13 mouse cellular contexts compared by ENCODE assay signal in the genomic region with DNA sequence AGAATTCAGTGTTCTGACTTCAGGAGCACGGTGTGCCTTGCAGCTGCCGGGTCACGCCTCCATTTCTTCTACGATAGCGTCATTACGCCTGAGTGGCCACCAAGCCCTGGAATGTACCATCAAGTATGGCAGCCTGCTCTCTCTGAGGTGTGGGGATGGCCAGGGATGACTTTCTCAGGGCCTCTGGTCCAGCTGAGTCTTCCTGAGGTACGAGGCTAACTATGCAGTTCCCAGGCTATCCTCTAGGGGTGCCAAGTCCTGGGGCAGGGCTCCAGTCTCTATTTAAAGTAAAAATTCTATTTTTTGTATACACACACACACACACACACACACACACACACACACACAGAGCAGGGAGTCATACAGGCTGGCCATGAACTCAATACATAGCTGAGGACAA. TPM values are rescaled to one million over a fixed set of nuclear protein-coding genes. Genes with fewer than 3 reads are reported as not detected.
DNase-seq lines count a peak whose midpoint lies in the region; ATAC-seq and TF ChIP-seq lines count a peak whose summit lies in the region.
"Had no signal": no experiment of that assay in that cellular context is flagged by ENCODE, and none has a peak within 500 bp of the region (broad histone marks: within the 10 kb centered on the region; RNA-seq: fewer than 3 reads in every experiment).

No protein-coding gene starts in this region.

- WGBS in intestine, embryonic 14.5 days: 72% methylated on average over 7 of the region's 7 CpGs
- WGBS in intestine, embryonic 16.5 days: 77% methylated on average over 7 of the region's 7 CpGs
- WGBS in thymus, adult 2 months: 88% methylated on average over 7 of the region's 7 CpGs
- 68% methylated on average over 7 of the region's 7 CpGs for WGBS in embryonic facial prominence, embryonic 11.5 days
- WGBS in stomach, postnatal 0 days: 66% methylated on average over 7 of the region's 7 CpGs

- H3K36me3 ChIP-seq in intestine, embryonic 14.5 days (ENCODE audit: control insufficient read depth, insufficient read depth, low read length): peaks cover 9% of the 10 kb centered on the region
- H3K36me3 ChIP-seq in intestine, embryonic 16.5 days (ENCODE audit: control insufficient read depth, insufficient read depth, low read length): 0 out of 2 replicates have a peak, but pooled peaks cover 2% of the 10 kb centered on the region
- H3K36me3 ChIP-seq in thymus, adult 2 months (ENCODE audit: control insufficient read depth, insufficient read depth, low read length): no peaks in the 10 kb centered on the region
- no peaks in the 10 kb centered on the region for H3K36me3 ChIP-seq in embryonic facial prominence, embryonic 11.5 days (replicated peaks; ENCODE audit: control insufficient read depth, insufficient read depth, low read depth, low read length)
- H3K36me3 ChIP-seq in stomach, postnatal 0 days (ENCODE audit: control insufficient read depth, insufficient read depth, low read length): 0 out of 2 replicates have a peak, but pooled peaks cover 2% of the 10 kb centered on the region
- H3K36me3 ChIP-seq: lung, embryonic 15.5 days had no signal

- no peak overlapping the region for H3K9ac ChIP-seq in intestine, embryonic 14.5 days (ENCODE audit: low read length)
- H3K9ac ChIP-seq in intestine, embryonic 16.5 days (ENCODE audit: low read depth, low read length): no peak overlapping the region
- H3K9ac ChIP-seq in embryonic facial prominence, embryonic 11.5 days (replicated peaks; ENCODE audit: low read length): no peak overlapping the region
- H3K9ac ChIP-seq in stomach, postnatal 0 days (ENCODE audit: low read length): no peak overlapping the region
- H3K9ac ChIP-seq: lung, embryonic 15.5 days had no signal

- no peak for TF ChIP-seq EP300 in stomach, postnatal 0 days (optimal IDR thresholded peaks at IDR 0.05)

- no peak for DNase-seq in intestine, embryonic 14.5 days (ENCODE audit: low spot score)
- no peak for DNase-seq in thymus, adult 2 months
- no peak for DNase-seq in thymus, adult 18-20 months
- peak; percentile 52 for DNase-seq in embryonic facial prominence, embryonic 11.5 days (ENCODE audit: low spot score)
- DNase-seq in stomach, postnatal 0 days (ENCODE audit: low spot score): no peak
- no peak for DNase-seq in left cerebral cortex, postnatal 4 days
- DNase-seq in right cerebral cortex, adult 18-20 months: no peak
- DNase-seq: cerebellum, adult 11 months; kidney, adult 18-20 months; right cerebral cortex, postnatal 4 days had no signal

- peak; percentile 38; the same call in 1 of the 2 replicates for TF ChIP-seq CTCF in thymus, adult 2 months (IDR thresholded peaks at IDR 0.05; ENCODE audit: borderline replicate concordance, control insufficient read depth, extremely low read depth, insufficient read depth, low read length, poor library complexity)
- peak; percentile 67 for TF ChIP-seq CTCF in stomach, postnatal 0 days (IDR thresholded peaks at IDR 0.05; ENCODE audit: low read depth)

- no peak overlapping the region for H3K27ac ChIP-seq in intestine, embryonic 14.5 days (ENCODE audit: low read depth)
- H3K27ac ChIP-seq in intestine, embryonic 16.5 days (ENCODE audit: low read length): no peak overlapping the region
- H3K27ac ChIP-seq in thymus, adult 2 months (ENCODE audit: control insufficient read depth, insufficient read depth, low read length): no peak overlapping the region
- no peak overlapping the region for H3K27ac ChIP-seq in embryonic facial prominence, embryonic 11.5 days (replicated peaks; ENCODE audit: low read depth, low read length)
- no peak overlapping the region for H3K27ac ChIP-seq in stomach, postnatal 0 days (replicated peaks)
- H3K27ac ChIP-seq: lung, embryonic 15.5 days had no signal

- no peak for TF ChIP-seq POLR2A in thymus, adult 2 months (IDR thresholded peaks at IDR 0.05; ENCODE audit: control insufficient read depth, extremely low read depth, insufficient read depth, low read length, poor library complexity)

- H3K4me2 ChIP-seq in intestine, embryonic 14.5 days (ENCODE audit: low read length): no peak overlapping the region
- no peak overlapping the region for H3K4me2 ChIP-seq in intestine, embryonic 16.5 days (ENCODE audit: low read depth, low read length)
- H3K4me2 ChIP-seq in embryonic facial prominence, embryonic 11.5 days (ENCODE audit: low read depth, low read length): no peak overlapping the region
- no peak overlapping the region for H3K4me2 ChIP-seq in stomach, postnatal 0 days (replicated peaks; ENCODE audit: low read depth)
- H3K4me2 ChIP-seq: lung, embryonic 15.5 days had no signal

- no peak overlapping the region for H3K4me3 ChIP-seq in intestine, embryonic 14.5 days (ENCODE audit: low read depth, low read length)
- H3K4me3 ChIP-seq in intestine, embryonic 16.5 days (ENCODE audit: low read length): no peak overlapping the region
- H3K4me3 ChIP-seq in thymus, adult 2 months (ENCODE audit: control insufficient read depth, insufficient read depth, low read length): no peak overlapping the region
- no peak overlapping the region for H3K4me3 ChIP-seq in embryonic facial prominence, embryonic 11.5 days (ENCODE audit: low read depth, low read length)
- no peak overlapping the region for H3K4me3 ChIP-seq in stomach, postnatal 0 days (ENCODE audit: low read depth, low read length)
- H3K4me3 ChIP-seq: lung, embryonic 15.5 days had no signal

- H3K27me3 ChIP-seq in intestine, embryonic 14.5 days (replicated peaks; ENCODE audit: control insufficient read depth, insufficient read depth, low read length): no peaks in the 10 kb centered on the region
- H3K27me3 ChIP-seq in intestine, embryonic 16.5 days (replicated peaks; ENCODE audit: control insufficient read depth, insufficient read depth, low read length): no peaks in the 10 kb centered on the region
- no peaks in the 10 kb centered on the region for H3K27me3 ChIP-seq in thymus, adult 2 months (ENCODE audit: control insufficient read depth, insufficient read depth, low read length)
- no peaks in the 10 kb centered on the region for H3K27me3 ChIP-seq in embryonic facial prominence, embryonic 11.5 days (ENCODE audit: control insufficient read depth, insufficient read depth, low read length)
- no peaks in the 10 kb centered on the region for H3K27me3 ChIP-seq in stomach, postnatal 0 days (ENCODE audit: control insufficient read depth, insufficient read depth, low read length)
- H3K27me3 ChIP-seq: lung, embryonic 15.5 days had no signal

- ATAC-seq in intestine, embryonic 14.5 days (replicated peaks; ENCODE audit: low FRiP score, low TSS enrichment, low read depth): 0 out of 2 replicates have a peak, but pooled peaks have one; percentile 29
- no peak for ATAC-seq in intestine, embryonic 16.5 days
- ATAC-seq in embryonic facial prominence, embryonic 11.5 days (replicated peaks; ENCODE audit: insufficient number of reproducible peaks, low FRiP score, low TSS enrichment, low read depth): no peak
- peak; percentile 28; the same call in 1 of the 2 replicates for ATAC-seq in stomach, postnatal 0 days (ENCODE audit: low FRiP score, low TSS enrichment)
- ATAC-seq: forebrain, embryonic 14.5 days had no signal

- H3K4me1 ChIP-seq in intestine, embryonic 14.5 days (replicated peaks; ENCODE audit: control insufficient read depth, insufficient read depth, low read length): no peaks in the 10 kb centered on the region
- no peaks in the 10 kb centered on the region for H3K4me1 ChIP-seq in intestine, embryonic 16.5 days (ENCODE audit: control insufficient read depth, insufficient read depth, low read length)
- peaks cover 9% of the 10 kb centered on the region; the same call in 1 of the 2 replicates for H3K4me1 ChIP-seq in thymus, adult 2 months (replicated peaks; ENCODE audit: control insufficient read depth, insufficient read depth, low read length)
- H3K4me1 ChIP-seq in embryonic facial prominence, embryonic 11.5 days (ENCODE audit: control insufficient read depth, insufficient read depth, low read length): no peaks in the 10 kb centered on the region
- no peaks in the 10 kb centered on the region for H3K4me1 ChIP-seq in stomach, postnatal 0 days (replicated peaks; ENCODE audit: control insufficient read depth, insufficient read depth)

- no peaks in the 10 kb centered on the region for H3K9me3 ChIP-seq in intestine, embryonic 14.5 days (ENCODE audit: control insufficient read depth, low read length)
- no peaks in the 10 kb centered on the region for H3K9me3 ChIP-seq in intestine, embryonic 16.5 days (ENCODE audit: control insufficient read depth, low read length)
- no peaks in the 10 kb centered on the region for H3K9me3 ChIP-seq in embryonic facial prominence, embryonic 11.5 days (replicated peaks; ENCODE audit: control insufficient read depth, low read length)
- no peaks in the 10 kb centered on the region for H3K9me3 ChIP-seq in stomach, postnatal 0 days (ENCODE audit: control insufficient read depth, low read length)
- H3K9me3 ChIP-seq: lung, embryonic 15.5 days had no signal

- intact Hi-C loops in left cerebral cortex, postnatal 4 days (cut with DNase I): no loop called here

RNA-seq across cellular contexts. Expression of gene Nenf, which starts 12.4 kb away (rescaled TPM):
- 126 and 128 TPM in 2 replicates for polyA plus RNA-seq in intestine, embryonic 14.5 days (2014; fragmentation: Nextera tagmentation; extraction: Ambion mirVana)
- 83.3 and 88.7 TPM in 2 replicates for polyA plus RNA-seq in intestine, embryonic 16.5 days (2015; fragmentation: Nextera tagmentation; extraction: Ambion mirVana)
- polyA plus RNA-seq in thymus, adult 2 months (2012; rRNA removed): 47.1 and 64.5 TPM in 2 replicates
- polyA plus RNA-seq in embryonic facial prominence, embryonic 11.5 days (2014; fragmentation: Nextera tagmentation; extraction: Ambion mirVana): 74.3 and 77.8 TPM in 2 replicates
- polyA plus RNA-seq in stomach, postnatal 0 days (2015; fragmentation: Nextera tagmentation; extraction: Ambion mirVana): 117 and 120 TPM in 2 replicates
- 10 to 100 TPM; 83.5 to 89.9 TPM for total RNA-seq in left cerebral cortex, postnatal 4 days (2021)

RNA-seq across cellular contexts. Expression of gene Tmem206, which starts 20.1 kb away (rescaled TPM):
- polyA plus RNA-seq in intestine, embryonic 14.5 days (2014; fragmentation: Nextera tagmentation; extraction: Ambion mirVana): 21.0 and 21.9 TPM in 2 replicates
- polyA plus RNA-seq in intestine, embryonic 16.5 days (2015; fragmentation: Nextera tagmentation; extraction: Ambion mirVana): 18.2 and 19.3 TPM in 2 replicates
- 17.2 and 17.8 TPM in 2 replicates for polyA plus RNA-seq in thymus, adult 2 months (2012; rRNA removed)
- polyA plus RNA-seq in embryonic facial prominence, embryonic 11.5 days (2014; fragmentation: Nextera tagmentation; extraction: Ambion mirVana): 29.6 and 30.8 TPM in 2 replicates
- polyA plus RNA-seq in stomach, postnatal 0 days (2015; fragmentation: Nextera tagmentation; extraction: Ambion mirVana): 6.7 and 6.8 TPM in 2 replicates
- total RNA-seq in left cerebral cortex, postnatal 4 days (2021): 10 to 100 TPM; 18.1 to 19.5 TPM

Comparison
In these comparisons a context has a peak if more than half of its experiments do, and no peak if none do; other contexts are left out.
1. ATAC-seq: peak in intestine, embryonic 14.5 days (single experiment) and stomach, postnatal 0 days (single experiment); none in intestine, embryonic 16.5 days (single experiment) and embryonic facial prominence, embryonic 11.5 days (single experiment).